Mouse (Mus musculus) midbrain, embryonic 16.5 days (tissue): ENCODE data around the gene Tyk2. TPM values are rescaled to one million over a fixed set of nuclear protein-coding genes. Genes with fewer than 3 reads are reported as not detected.

ENCODE experiments used
- ATAC-seq: fragments of 200-750 bp; cut with Nextera tagmentation; 2 replicates; pipeline ENCODE4 v1.8.0; 2017; ENCODE audit warnings: moderate TSS enrichment
- H3K27ac ChIP-seq: fragments of 300-500 bp; sonication (generic); 2 replicates; pipeline ENCODE4 v1.5.1; 2014; ENCODE audit warnings: mild to moderate bottlenecking, low read length, mixed read lengths
- H3K27me3 ChIP-seq: fragments of 300-500 bp; sonication (generic); 2 replicates; pipeline ENCODE4 v1.6.1; 2014; ENCODE audit warnings: low read depth, low read length, mixed read lengths; ENCODE audit not compliant: control insufficient read depth, insufficient read depth
- H3K36me3 ChIP-seq: fragments of 300-500 bp; sonication (generic); 2 replicates; pipeline ENCODE4 v1.6.1; 2014; ENCODE audit warnings: mild to moderate bottlenecking, low read length, moderate library complexity, mixed read lengths; ENCODE audit not compliant: control insufficient read depth, insufficient read depth
- H3K4me1 ChIP-seq: fragments of 300-500 bp; sonication (generic); 2 replicates; pipeline ENCODE4 v1.6.1; 2014; ENCODE audit warnings: mild to moderate bottlenecking, low read length, mixed read lengths; ENCODE audit not compliant: control insufficient read depth, insufficient read depth
- H3K4me2 ChIP-seq: fragments of 300-500 bp; sonication (generic); 2 replicates; pipeline ENCODE4 v1.6.1; 2014; ENCODE audit warnings: mild to moderate bottlenecking, low read length, mixed read lengths
- H3K4me3 ChIP-seq: fragments of 300-500 bp; sonication (generic); 2 replicates; pipeline ENCODE4 v1.5.1; 2014; ENCODE audit warnings: low read depth, mild to moderate bottlenecking, low read length, moderate library complexity, mixed read lengths
- H3K9ac ChIP-seq: fragments of 300-500 bp; sonication (generic); 2 replicates; pipeline ENCODE4 v1.6.1; 2014; ENCODE audit warnings: low read depth, low read length, mixed read lengths
- H3K9me3 ChIP-seq: fragments of 300-500 bp; sonication (generic); replicated peaks from 2 replicates; pipeline ENCODE4 v1.6.1; 2014; ENCODE audit warnings: mild to moderate bottlenecking, low read length, mixed read lengths; ENCODE audit not compliant: control insufficient read depth, poor library complexity, severe bottlenecking
- WGBS: fragments of 180-500 bp; shearing (Covaris S2); extraction: QIAGEN DNeasy Blood & Tissue Kit; methylation state at CpG from one replicate; pipeline ENCODE4 v1.1.7; 2014; 5-methylcytosine and 5-hydroxymethylcytosine counted together
- polyA plus RNA-seq: library from polyadenylated mRNA; unstranded; fragments of >200 nt; fragmentation: Nextera tagmentation; extraction: Ambion mirVana; gene quantifications from 2 replicates; pipeline ENCODE4 v1.2.1, GENCODE M21; 2015

The Tyk2 gene
- polyA plus RNA-seq, 1 experiment from 2014 or later: 9.9 TPM

GRCm38 (mm10) chr9:21152715-21153114, 21.7 kb upstream of the Tyk2 start:
- H3K4me2 ChIP-seq: peak overlapping the region; percentile 46

GRCm38 (mm10) chr9:21149654-21150419, 18.8 kb upstream of the Tyk2 start, which contains the start of gene Cdc37:
Gene Cdc37, minus strand, starts transcription at chr9:21149982.
- Histone ChIP-seq H3K36me3 (no peaks in the 10 kb centered on the region), H3K4me1 (peaks cover 29% of the 10 kb centered on the region), H3K27me3 (peaks cover 3% of the 10 kb centered on the region; the same call in 1 of the 2 replicates), H3K4me3 (peak within 1 kb of the TSS; percentile 72), H3K4me2 (peak within 1 kb of the TSS; percentile 89), H3K9me3 (no peaks in the 10 kb centered on the region), H3K9ac (peak within 1 kb of the TSS; percentile 74), H3K27ac (peak within 1 kb of the TSS; percentile 40; the same call in 1 of the 2 replicates)
- peak; percentile 97 for ATAC-seq
- 3% methylated on average over 56 of the region's 56 CpGs for WGBS

More at GRCm38 (mm10) chr9:21152715-21153114, 21.7 kb upstream of the Tyk2 start:
- Histone ChIP-seq H3K4me3 (peak overlapping the region; percentile 11; the same call in 1 of the 2 replicates), H3K9ac (no peak overlapping the region), H3K27me3 (peaks cover 3% of the 10 kb centered on the region; the same call in 1 of the 2 replicates), H3K27ac (no peak overlapping the region), H3K36me3 (no peaks in the 10 kb centered on the region), H3K9me3 (no peaks in the 10 kb centered on the region), H3K4me1 (peaks cover 18% of the 10 kb centered on the region)
- ATAC-seq: no peak
- 4% methylated on average over 11 of the region's 11 CpGs for WGBS

DNA sequence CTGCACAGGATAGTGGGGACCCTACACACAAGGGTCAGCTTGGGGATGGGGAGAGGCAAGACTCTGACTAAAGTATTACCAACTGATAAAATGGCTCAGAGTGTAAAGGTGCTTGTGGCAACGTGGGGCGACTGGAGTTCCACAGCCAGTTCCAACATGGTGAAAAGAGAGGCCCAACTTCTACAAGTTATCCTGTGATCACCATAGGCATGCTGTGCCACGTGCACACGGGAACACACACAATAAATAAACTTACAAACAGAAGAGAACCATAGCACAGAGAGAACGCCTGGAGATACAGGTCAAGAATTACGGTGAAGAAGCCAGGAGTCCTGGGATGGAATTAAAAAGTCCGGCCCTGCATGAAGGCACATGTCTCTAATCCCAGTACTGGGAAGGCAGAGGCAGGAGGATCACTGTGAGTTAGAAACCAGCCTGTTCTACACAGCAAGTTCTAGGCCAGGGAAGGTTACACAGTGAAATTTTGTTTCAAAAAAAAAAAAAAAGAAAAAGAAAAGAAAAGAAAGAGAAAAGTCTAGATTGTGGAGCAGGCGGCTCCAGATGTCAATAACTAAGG, 18.1 kb upstream of the Tyk2 start:
- Histone ChIP-seq H3K36me3 (no peaks in the 10 kb centered on the region), H3K27me3 (peaks cover 3% of the 10 kb centered on the region; the same call in 1 of the 2 replicates), H3K9me3 (no peaks in the 10 kb centered on the region), H3K4me2 (peak overlapping the region; percentile 89), H3K9ac (peak overlapping the region; percentile 74), H3K4me3 (peak overlapping the region; percentile 72), H3K27ac (peak overlapping the region; percentile 40; the same call in 1 of the 2 replicates), H3K4me1 (peaks cover 29% of the 10 kb centered on the region)
- ATAC-seq: 0 out of 2 replicates have a peak, but pooled peaks have one; percentile 9
- 9% methylated on average over 8 of the region's 8 CpGs for WGBS

DNA sequence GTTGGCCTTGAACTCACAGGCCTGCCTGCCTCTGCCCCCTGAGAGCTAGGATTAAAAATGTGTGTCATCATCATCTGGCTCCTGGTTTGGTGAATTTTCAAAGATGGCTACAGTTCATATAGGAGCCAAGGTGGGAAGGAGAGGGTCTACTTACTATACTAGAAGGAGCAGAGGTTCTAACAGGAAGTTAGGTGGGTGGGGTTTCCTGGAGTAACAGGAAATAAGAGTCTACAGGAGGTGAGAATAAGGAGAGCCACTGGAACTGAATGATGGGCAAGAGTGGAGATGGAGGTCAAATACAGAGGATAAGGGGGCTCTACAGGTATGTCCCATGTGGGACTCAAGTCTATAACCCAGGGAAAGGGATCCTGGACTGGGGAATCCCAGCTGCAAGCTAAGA, 17.4 kb upstream of the Tyk2 start:
- ATAC-seq: no peak
- Histone ChIP-seq H3K4me2 (peak overlapping the region; percentile 89), H3K27me3 (peaks cover 3% of the 10 kb centered on the region; the same call in 1 of the 2 replicates), H3K36me3 (no peaks in the 10 kb centered on the region), H3K9ac (peak overlapping the region; percentile 2; the same call in 1 of the 2 replicates), H3K4me1 (peaks cover 29% of the 10 kb centered on the region), H3K4me3 (no peak overlapping the region), H3K9me3 (no peaks in the 10 kb centered on the region), H3K27ac (no peak overlapping the region)

GRCm38 (mm10) chr9:21146722-21147121, 15.7 kb upstream of the Tyk2 start:
- ATAC-seq: no peak
- WGBS: 51% methylated on average over 10 of the region's 10 CpGs
- H3K4me2 ChIP-seq: no peak overlapping the region; the same call in 1 of the 2 replicates

DNA sequence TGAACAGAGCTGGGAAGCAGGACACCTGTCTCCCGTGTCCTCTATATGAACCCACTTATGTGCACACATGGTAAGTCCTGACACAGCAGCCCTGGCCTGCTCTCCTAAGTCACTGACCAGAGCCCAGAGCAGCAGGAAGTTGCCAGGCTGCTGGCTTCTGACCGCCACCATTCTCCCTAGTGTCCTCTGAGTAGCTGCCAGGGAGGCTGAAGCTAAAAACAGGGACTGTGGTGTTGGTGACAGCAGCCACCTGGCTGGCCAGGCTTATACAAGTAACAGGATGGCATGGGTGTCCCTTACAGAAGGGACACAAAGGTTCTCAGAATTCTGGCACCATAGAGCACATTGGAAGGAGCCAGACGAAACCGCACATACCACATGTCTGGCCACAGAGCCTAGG, 14.4 kb upstream of the Tyk2 start:
- 93% methylated on average over 4 of the region's 4 CpGs for WGBS
- peaks cover 21% of the 10 kb centered on the region for H3K36me3 ChIP-seq

More at GRCm38 (mm10) chr9:21146722-21147121, 15.7 kb upstream of the Tyk2 start:
- Histone ChIP-seq H3K9me3 (no peaks in the 10 kb centered on the region), H3K27ac (no peak overlapping the region), H3K27me3 (no peaks in the 10 kb centered on the region), H3K9ac (no peak overlapping the region), H3K36me3 (peaks cover 12% of the 10 kb centered on the region), H3K4me3 (no peak overlapping the region), H3K4me1 (peaks cover 29% of the 10 kb centered on the region)

DNA sequence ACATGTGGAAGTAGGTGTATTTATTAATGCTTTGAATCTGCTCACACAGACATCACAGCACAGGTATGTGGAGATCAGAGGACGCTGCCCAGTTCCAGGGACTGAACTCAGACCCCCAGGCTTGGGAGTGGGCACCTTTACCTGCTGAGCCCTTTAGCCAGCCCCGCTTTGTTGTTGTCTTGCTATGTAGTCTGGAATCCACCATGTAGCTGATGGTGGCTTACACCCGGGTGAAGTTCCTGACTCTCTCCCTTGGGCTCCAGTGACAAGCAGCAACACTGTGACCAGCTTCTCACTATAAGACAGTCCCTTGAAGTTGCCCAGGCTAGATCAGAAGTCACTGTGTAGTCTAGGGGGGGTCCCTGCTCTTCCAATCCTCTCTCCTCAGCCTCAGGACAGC, 13.3 kb upstream of the Tyk2 start:
- H3K4me1 ChIP-seq: peaks cover 27% of the 10 kb centered on the region
- no peak for ATAC-seq
- H3K36me3 ChIP-seq: peaks cover 31% of the 10 kb centered on the region
- H3K9me3 ChIP-seq: no peaks in the 10 kb centered on the region
- no peak overlapping the region for H3K27ac ChIP-seq
- no peaks in the 10 kb centered on the region for H3K27me3 ChIP-seq
- no peak overlapping the region for H3K4me2 ChIP-seq
- WGBS: 95% methylated on average over 3 of the region's 3 CpGs
- H3K9ac ChIP-seq: no peak overlapping the region
- H3K4me3 ChIP-seq: no peak overlapping the region

More for the DNA sequence above, 14.4 kb upstream of the Tyk2 start:
- Histone ChIP-seq H3K9me3 (no peaks in the 10 kb centered on the region), H3K4me2 (no peak overlapping the region), H3K9ac (no peak overlapping the region), H3K27ac (no peak overlapping the region), H3K4me1 (peaks cover 29% of the 10 kb centered on the region), H3K27me3 (no peaks in the 10 kb centered on the region), H3K4me3 (no peak overlapping the region)
- no peak for ATAC-seq

GRCm38 (mm10) chr9:21141922-21142321, 10.9 kb upstream of the Tyk2 start:
- Histone ChIP-seq H3K27me3 (no peaks in the 10 kb centered on the region), H3K4me1 (peaks cover 3% of the 10 kb centered on the region), H3K9me3 (no peaks in the 10 kb centered on the region), H3K27ac (no peak overlapping the region), H3K4me3 (no peak overlapping the region), H3K36me3 (peaks cover 35% of the 10 kb centered on the region), H3K9ac (no peak overlapping the region), H3K4me2 (no peak overlapping the region)
- 92% methylated on average over 14 of the region's 14 CpGs for WGBS
- ATAC-seq: no peak

DNA sequence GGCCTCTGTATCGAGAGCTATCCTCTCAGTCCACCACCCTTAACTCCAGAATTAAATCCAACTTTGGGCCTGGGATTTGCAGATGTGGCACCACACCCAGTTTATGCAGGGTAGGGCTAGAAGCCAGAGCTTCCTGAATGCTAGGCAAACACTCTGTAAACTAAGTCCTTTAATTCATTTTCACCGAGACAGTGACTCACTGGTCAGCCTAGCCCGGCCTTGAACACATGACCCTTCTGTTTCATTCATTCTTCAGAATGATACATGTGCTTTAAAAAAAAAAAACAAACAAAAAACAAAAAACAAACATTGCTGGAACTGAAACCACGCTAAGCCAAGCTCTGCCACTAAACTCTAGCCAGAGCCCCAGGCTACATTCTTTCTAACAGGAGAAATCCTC, 7.3 kb upstream of the Tyk2 start:
- no peak overlapping the region for H3K27ac ChIP-seq
- H3K9me3 ChIP-seq: no peaks in the 10 kb centered on the region
- no peak for ATAC-seq
- WGBS: 87% methylated on average over 4 of the region's 4 CpGs
- H3K4me1 ChIP-seq: no peaks in the 10 kb centered on the region
- no peak overlapping the region for H3K4me3 ChIP-seq
- H3K27me3 ChIP-seq: no peaks in the 10 kb centered on the region
- H3K36me3 ChIP-seq: peaks cover 35% of the 10 kb centered on the region
- no peak overlapping the region for H3K9ac ChIP-seq
- no peak overlapping the region for H3K4me2 ChIP-seq
